Mouse (Mus musculus): ENCODE data around the gene Ptprm.

GRCm38 (mm10) chr17:66864441-66864840, 489.8 kb downstream of the Ptprm start:
- TF ChIP-seq GATA1 (IDR thresholded peaks at IDR 0.05; ENCODE audit: low read length) (no peak), TAL1 (IDR thresholded peaks at IDR 0.05; ENCODE audit: low read length) (no peak)
